Mouse (Mus musculus): Measurements from ENCODE around the gene Gm14435. TPM values are rescaled to one million over a fixed set of nuclear protein-coding genes. Genes with fewer than 3 reads are reported as not detected.
"Not testable (repeated sequence)": the region's sequence is repeated elsewhere in the genome, so short reads cannot be mapped to it uniquely, and the experiment has no call there.

The Gm14435 gene
- polyA plus RNA-seq (2015; fragmentation: Nextera tagmentation; extraction: Ambion mirVana), result 14.9 and 17.2 TPM in 2 replicates

GRCm38 (mm10) chr2:176423294-176423693, at the start of gene Gm14435:
Gene Gm14435, plus strand, starts transcription at chr2:176423594.
- no CpG with 5 or more reads among the region's 6 CpGs for WGBS
- H3K9me3 ChIP-seq (replicated peaks; ENCODE audit: control insufficient read depth, low read length); H3K36me3 ChIP-seq (ENCODE audit: control insufficient read depth, insufficient read depth, low read length); H3K4me2 ChIP-seq (ENCODE audit: low read depth, low read length); H3K4me1 ChIP-seq (ENCODE audit: control insufficient read depth, insufficient read depth, low read length); H3K4me3 ChIP-seq (replicated peaks; ENCODE audit: low read length); ATAC-seq (ENCODE audit: insufficient read depth, low FRiP score); H3K27me3 ChIP-seq (ENCODE audit: control insufficient read depth, insufficient read depth, low read length); H3K9ac ChIP-seq (ENCODE audit: low read length); H3K27ac ChIP-seq (ENCODE audit: low read length): not testable (repeated sequence)

Other genes starting within 250 kb of the Gm14435 start
- gene 2210418O10Rik, start 197.0 kb upstream of the Gm14435 start, polyA plus RNA-seq (2015; fragmentation: Nextera tagmentation; extraction: Ambion mirVana), result 9.5 and 12.8 TPM in 2 replicates
- not detected in 2 replicates for gene Gm11009, start 104.1 kb upstream of the Gm14435 start, polyA plus RNA-seq (2015; fragmentation: Nextera tagmentation; extraction: Ambion mirVana)
- gene Gm14434, start 63.2 kb downstream of the Gm14435 start, polyA plus RNA-seq (2015; fragmentation: Nextera tagmentation; extraction: Ambion mirVana), result 1.8 and 1.9 TPM in 2 replicates
- not detected in 2 replicates for gene Zfp967, start 97.5 kb downstream of the Gm14435 start, polyA plus RNA-seq (2015; fragmentation: Nextera tagmentation; extraction: Ambion mirVana)
- gene Gm14308, start 212.8 kb downstream of the Gm14435 start, polyA plus RNA-seq (2015; fragmentation: Nextera tagmentation; extraction: Ambion mirVana), result 10.1 and 21.2 TPM in 2 replicates
- gene Zfp973, start 246.9 kb downstream of the Gm14435 start, polyA plus RNA-seq (2015; fragmentation: Nextera tagmentation; extraction: Ambion mirVana), result 9.5 and 9.6 TPM in 2 replicates